In genomic region chr3:133317845-133318244, GRCm38 (mm10) we compare ENCODE assay signal across 16 mouse cellular contexts.
"Had no signal": no experiment of that assay in that cellular context is flagged by ENCODE, and none has a peak within 500 bp of the region (broad histone marks: within the 10 kb centered on the region; RNA-seq: fewer than 3 reads in every experiment).

No protein-coding gene starts in this region.

- DNase-seq: lung, adult 18-20 months; lung, embryonic 14.5 days; lung, postnatal 14 days; lung, postnatal 36 days; right cerebral cortex, postnatal 14 days; thymus, adult 2 months; thymus, postnatal 25 days; thymus, postnatal 4 days had no signal

- H3K9me3 ChIP-seq: midbrain, embryonic 13.5 days; midbrain, embryonic 15.5 days; neural tube, embryonic 12.5 days; stomach, embryonic 15.5 days had no signal

- ATAC-seq: midbrain, embryonic 13.5 days; midbrain, embryonic 15.5 days had no signal

- H3K27ac ChIP-seq: macrophage; midbrain, embryonic 13.5 days; midbrain, embryonic 15.5 days; neural tube, embryonic 12.5 days; stomach, embryonic 15.5 days; stomach, postnatal 0 days had no signal

- H3K27me3 ChIP-seq: megakaryocyte, embryonic 14.5 days; midbrain, embryonic 13.5 days; midbrain, embryonic 15.5 days; neural tube, embryonic 12.5 days; stomach, embryonic 15.5 days had no signal

- H3K36me3 ChIP-seq: midbrain, embryonic 15.5 days; neural tube, embryonic 12.5 days; stomach, embryonic 15.5 days had no signal

- H3K4me1 ChIP-seq: midbrain, embryonic 13.5 days; midbrain, embryonic 15.5 days; neural tube, embryonic 12.5 days; stomach, embryonic 15.5 days had no signal

- H3K4me3 ChIP-seq: megakaryocyte, embryonic 14.5 days; midbrain, embryonic 13.5 days; midbrain, embryonic 15.5 days; neural tube, embryonic 12.5 days; stomach, embryonic 15.5 days had no signal

- H3K4me2 ChIP-seq: lung, embryonic 14.5 days; midbrain, embryonic 11.5 days; midbrain, embryonic 13.5 days; midbrain, embryonic 15.5 days; neural tube, embryonic 12.5 days; stomach, embryonic 15.5 days had no signal

- H3K9ac ChIP-seq: lung, embryonic 14.5 days; midbrain, embryonic 13.5 days; midbrain, embryonic 15.5 days; neural tube, embryonic 12.5 days; stomach, embryonic 15.5 days had no signal
